In the genomic region with DNA sequence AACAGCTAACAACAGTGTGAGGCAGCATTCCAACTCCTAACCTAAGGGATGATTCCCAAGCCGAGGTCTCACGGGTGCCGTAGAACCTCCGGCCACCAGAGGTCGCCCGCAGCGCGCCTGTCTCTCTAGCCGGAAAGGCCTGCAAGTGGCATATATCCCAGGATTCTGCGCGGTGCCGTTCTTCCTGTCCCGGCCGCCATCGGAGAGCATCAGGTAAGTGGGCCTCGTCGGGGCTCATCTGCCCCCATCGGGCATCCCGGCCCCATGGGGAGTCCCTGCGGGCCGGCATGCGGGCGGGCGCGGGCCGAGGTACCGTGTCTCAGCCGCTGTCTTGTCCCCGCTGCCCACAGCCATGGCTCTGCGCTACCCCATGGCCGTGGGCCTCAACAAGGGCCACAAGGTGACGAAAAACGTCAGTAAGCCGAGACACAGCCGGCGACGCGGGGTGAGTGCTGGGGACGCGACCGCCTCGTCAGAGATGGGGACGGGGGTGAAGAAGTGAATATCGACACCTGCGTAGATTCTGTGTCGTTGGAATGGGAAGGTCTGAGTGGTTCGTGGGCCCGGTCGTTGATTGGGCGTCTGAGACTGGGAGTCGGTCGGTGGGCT, we compare ENCODE assay signal across 8 mouse cellular contexts. TPM values are rescaled to one million over a fixed set of nuclear protein-coding genes. Genes with fewer than 3 reads are reported as not detected.
DNase-seq lines count a peak whose midpoint lies in the region; ATAC-seq lines count a peak whose summit lies in the region.

Rpl36 (plus strand) TSS at position 181 of the 609 bp plus-strand sequence.

- peak within 1 kb of the TSS; percentile 81 for H3K9ac ChIP-seq in hindbrain, embryonic 11.5 days (ENCODE audit: low read depth, low read length)

- WGBS in hindbrain, embryonic 11.5 days, result under 1% methylated on average over 52 of the region's 52 CpGs

- H3K9me3 ChIP-seq in hindbrain, embryonic 11.5 days (ENCODE audit: control insufficient read depth, low read length), result no peaks in the 10 kb centered on the region

- ATAC-seq in hindbrain, embryonic 11.5 days (ENCODE audit: low FRiP score), result peak; percentile 43

- H3K4me2 ChIP-seq in hindbrain, embryonic 11.5 days (replicated peaks; ENCODE audit: low read depth, low read length), result peak within 1 kb of the TSS; percentile 83

- H3K27ac ChIP-seq in hindbrain, embryonic 11.5 days (ENCODE audit: low read depth, low read length), result peak within 1 kb of the TSS; percentile 83

- peaks cover 17% of the 10 kb centered on the region; the same call in 1 of the 2 replicates for H3K36me3 ChIP-seq in hindbrain, embryonic 11.5 days (ENCODE audit: control insufficient read depth, insufficient read depth, low read length)

- peak; percentile 77 for DNase-seq in MEL-GATA-1-ER (ENCODE audit: extremely low read depth, low read depth)
- DNase-seq in cerebellum, adult 9-10 months, result peak; percentile 97
- DNase-seq in frontal cortex, adult 2 months (ENCODE audit: extremely low spot score in 1 of 2, low spot score in 1 of 2), result peak; percentile 90 to 99
- DNase-seq in hindbrain, embryonic 11.5 days (ENCODE audit: low spot score), result peak; percentile 96
- DNase-seq in layer of hippocampus, postnatal 10 days (ENCODE audit: low spot score in 2 of 2), result peak; percentile 98
- peak; percentile 97 for DNase-seq in lung, postnatal 10 days
- peak; percentile 95 for DNase-seq in ovary, postnatal 36 days (ENCODE audit: low spot score)
- peak; percentile 92 for DNase-seq in thymus, postnatal 25 days

- H3K4me1 ChIP-seq in hindbrain, embryonic 11.5 days (replicated peaks; ENCODE audit: control insufficient read depth, insufficient read depth, low read length), result peaks cover 11% of the 10 kb centered on the region

- no peaks in the 10 kb centered on the region for H3K27me3 ChIP-seq in hindbrain, embryonic 11.5 days (ENCODE audit: control insufficient read depth, insufficient read depth, low read length)

- peak within 1 kb of the TSS; percentile 84 for H3K4me3 ChIP-seq in hindbrain, embryonic 11.5 days (ENCODE audit: low read depth, low read length)

RNA-seq across cellular contexts. Expression of gene Rpl36, which starts in this region (rescaled TPM):
- polyA plus RNA-seq in frontal cortex, adult 2 months (2012; rRNA removed), result 1,013 and 1,153 TPM in 2 replicates
- polyA plus RNA-seq in hindbrain, embryonic 11.5 days (2014; fragmentation: Nextera tagmentation; extraction: Ambion mirVana), result 1,258 and 1,259 TPM in 2 replicates
- total RNA-seq in layer of hippocampus, postnatal 10 days (2021), result 100 to 1,000 TPM; 454 to 456 TPM

Comparison
In these comparisons a context has a peak if more than half of its experiments do, and no peak if none do; other contexts are left out.
1. Peak in every context shown above with its lines: DNase-seq, ATAC-seq, H3K4me3 ChIP-seq and H3K27ac ChIP-seq.